Mouse (Mus musculus) retina, postnatal 7 days (tissue): ENCODE results near the gene Dusp7.
A peak's percentile ranks its signal among the peaks of the same experiment; 100 is the strongest.

Experiments used
- DNase-seq: peaks from one replicate; pipeline ENCODE4 v3.0.0-alpha.2; 2012; ENCODE audit warnings: low read depth, low spot score

The Dusp7 gene

GRCm38 (mm10) chr9:106368112-106368717 lies at the start of gene Dusp7:
Gene Dusp7 (plus strand): TSS chr9:106368632.
- DNase-seq: peak; percentile 81

- DNase-seq: no peak
Observed at GRCm38 (mm10) chr9:106319095-106319494, 49.3 kb upstream of the Dusp7 start.

- no peak for DNase-seq
Observed at GRCm38 (mm10) chr9:106322497-106322896, 45.9 kb upstream of the Dusp7 start.

DNA sequence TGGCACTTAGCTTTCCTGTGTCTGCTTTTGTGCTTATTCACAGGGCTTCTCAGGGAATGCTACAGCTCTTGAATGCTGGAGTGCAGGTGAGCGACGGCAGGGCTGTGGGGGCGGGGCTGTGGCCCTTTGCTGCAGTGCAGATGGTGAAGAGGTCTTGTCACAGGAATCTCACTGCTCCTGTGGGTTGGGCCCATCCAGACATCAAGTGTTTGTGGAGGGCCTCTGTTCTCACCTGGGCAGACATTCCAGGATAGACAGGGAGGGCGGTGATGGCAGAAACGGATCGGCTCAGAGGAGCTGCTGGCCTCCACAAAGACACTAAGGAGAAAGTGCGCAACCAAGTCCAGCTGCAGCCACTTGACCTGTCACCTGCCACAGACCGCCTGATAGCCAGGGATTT lies 42.2 kb upstream of the Dusp7 start:
- DNase-seq: no peak

DNA sequence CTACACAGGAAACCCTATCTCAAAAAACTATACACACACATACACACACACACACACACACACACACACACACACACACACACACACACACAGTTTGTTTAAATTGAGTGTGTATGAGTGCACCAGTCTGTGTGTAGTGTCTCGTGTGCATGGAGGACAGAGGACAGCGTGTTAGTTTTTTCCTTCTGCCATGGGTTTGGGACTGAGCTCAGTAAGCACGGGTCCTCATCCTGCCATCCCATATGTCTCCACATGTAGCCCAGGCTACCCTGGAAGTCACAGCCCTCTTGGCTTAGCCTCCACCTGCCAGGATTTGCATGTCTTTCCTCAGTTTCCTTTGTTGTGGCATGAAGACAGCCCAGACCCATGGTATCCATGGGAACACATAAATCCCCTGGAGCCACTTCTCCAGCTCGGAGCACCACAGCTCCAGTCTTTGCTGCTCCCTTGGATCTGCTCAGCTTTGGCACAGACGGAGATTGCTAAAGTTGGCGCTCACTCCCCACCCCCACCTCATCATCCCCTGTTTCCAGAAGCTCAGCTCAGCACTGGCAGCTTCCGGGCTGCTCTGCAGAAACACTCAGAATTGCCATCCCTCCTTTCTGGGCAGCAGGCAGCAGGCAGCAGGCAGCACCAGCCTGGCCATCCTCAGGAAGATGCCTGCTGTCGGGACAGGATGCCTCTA lies 41.2 kb upstream of the Dusp7 start:
- no peak for DNase-seq

- DNase-seq: no peak
Observed at GRCm38 (mm10) chr9:106328068-106328610, 40.3 kb upstream of the Dusp7 start.

GRCm38 (mm10) chr9:106328772-106329511 lies 39.5 kb upstream of the Dusp7 start:
- no peak for DNase-seq

GRCm38 (mm10) chr9:106332746-106333145 lies 35.7 kb upstream of the Dusp7 start:
- DNase-seq: no peak

DNA sequence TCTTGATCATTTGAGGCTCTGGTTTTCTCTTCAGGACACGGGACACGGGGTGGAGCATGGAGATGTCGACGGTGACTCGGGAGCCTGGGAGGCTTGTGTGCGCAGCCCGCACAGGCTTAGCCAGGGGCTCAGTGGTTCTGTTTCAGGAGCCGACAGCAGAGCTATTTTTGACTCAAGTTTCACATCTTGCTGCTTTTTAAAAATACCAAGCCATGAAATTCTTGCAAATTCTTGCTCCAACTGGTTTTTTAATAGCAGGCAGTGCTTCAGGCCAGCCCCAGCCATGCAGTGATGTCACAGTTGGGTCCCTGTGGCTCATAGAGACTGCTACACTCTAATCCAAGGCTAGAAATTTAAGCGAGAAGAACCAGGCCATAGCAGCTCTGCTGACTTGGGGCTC lies 30.8 kb upstream of the Dusp7 start:
- DNase-seq: no peak

- DNase-seq: no peak
Observed at GRCm38 (mm10) chr9:106338462-106339172, 29.8 kb upstream of the Dusp7 start.

DNA sequence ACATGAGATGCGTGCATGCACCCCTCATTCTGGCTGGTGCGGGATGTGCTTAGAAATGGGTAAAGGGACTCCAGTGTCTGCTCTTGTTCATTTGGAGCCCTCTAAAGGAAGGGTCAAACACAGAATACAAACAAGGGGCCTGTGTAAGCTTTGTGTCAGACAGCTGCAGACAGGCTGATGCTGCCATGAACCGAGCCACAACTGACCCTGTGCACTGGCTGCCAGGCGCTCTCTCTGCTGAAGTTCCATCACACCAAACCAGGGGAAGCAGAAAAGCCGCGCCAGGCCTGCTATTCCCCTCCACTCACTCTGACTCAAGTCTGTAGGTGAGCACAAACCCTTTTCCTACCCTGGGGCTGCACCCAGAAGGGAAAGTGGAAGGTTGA lies 29.3 kb upstream of the Dusp7 start:
- DNase-seq: no peak

DNA sequence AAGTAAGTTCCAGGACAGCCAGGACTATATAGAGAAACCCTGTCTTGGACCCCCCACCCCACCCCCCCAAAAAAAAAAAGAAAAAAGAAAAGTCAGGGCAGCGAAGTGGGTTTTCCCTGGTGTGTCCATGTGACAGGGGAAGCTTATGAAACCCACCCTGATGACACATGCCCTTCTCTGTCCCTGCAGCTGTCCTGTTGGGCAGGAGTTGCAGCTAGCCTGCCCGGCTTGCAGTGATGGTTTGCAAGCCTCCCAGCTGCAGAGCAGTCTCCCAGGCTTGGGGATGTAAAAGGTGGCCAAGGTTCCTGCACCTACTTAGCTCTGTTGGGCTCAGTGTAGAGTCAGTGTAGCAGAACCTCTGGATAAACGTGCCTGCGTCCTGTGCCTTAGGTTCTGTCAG lies 28.7 kb upstream of the Dusp7 start:
- DNase-seq: no peak

GRCm38 (mm10) chr9:106340501-106341312 lies 27.7 kb upstream of the Dusp7 start:
- no peak for DNase-seq

DNA sequence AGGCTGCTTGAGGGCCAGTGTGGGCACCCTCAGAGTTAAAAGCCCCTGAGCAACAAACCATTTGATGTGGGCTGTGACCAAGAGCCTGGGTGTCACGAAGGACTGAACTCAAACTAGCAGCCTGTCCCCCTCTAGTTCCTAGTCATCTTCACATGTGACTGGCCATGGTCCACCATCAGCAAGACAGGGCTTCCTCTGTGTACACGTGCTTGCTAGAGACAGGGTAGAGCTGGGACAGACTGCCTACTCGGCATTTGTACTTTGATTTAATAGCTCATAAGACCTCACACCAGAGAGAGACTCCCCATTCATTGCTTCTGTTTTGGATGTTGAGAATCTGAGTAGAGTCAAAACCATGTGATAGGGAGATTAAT lies 27.1 kb upstream of the Dusp7 start:
- DNase-seq: no peak

DNA sequence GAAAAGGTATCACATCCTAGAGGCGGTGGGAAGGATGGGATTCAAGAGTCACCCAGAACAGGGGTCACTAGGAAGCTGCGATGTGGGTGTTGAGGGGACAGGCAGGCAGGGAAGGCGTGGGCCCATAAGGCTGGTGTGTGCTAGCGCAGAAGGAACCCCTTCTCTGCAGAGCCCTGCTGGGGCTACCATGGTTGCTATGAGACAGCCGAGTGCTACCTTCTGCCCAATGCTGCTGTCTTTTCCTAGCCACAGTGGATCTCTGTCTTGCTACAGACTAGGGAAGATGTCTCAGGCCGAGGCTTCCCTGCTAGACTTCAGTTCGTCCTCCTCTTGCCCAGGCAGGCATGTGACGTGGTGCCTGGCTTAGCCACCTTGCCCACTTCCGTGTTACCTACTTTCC lies 25.9 kb upstream of the Dusp7 start:
- DNase-seq: no peak

DNA sequence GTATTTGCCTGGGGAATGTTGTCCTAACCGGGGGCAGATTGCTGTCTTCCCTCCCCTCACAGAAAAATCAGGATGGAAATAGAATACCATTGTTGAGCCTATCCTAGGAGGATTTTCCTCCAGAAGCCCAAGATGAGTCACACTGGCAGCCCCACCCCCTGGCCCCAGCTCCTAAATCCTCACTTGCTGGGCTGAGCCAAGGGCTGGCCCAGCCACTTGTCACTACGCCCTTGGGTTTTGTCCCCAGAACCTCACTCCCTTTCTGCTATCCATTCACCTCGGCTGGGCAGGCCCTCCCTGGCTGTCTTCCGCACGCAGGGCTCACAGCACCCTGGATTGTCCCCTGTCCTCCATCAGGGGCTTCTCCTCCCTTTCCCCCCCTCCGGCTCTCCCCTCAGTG lies 23.3 kb upstream of the Dusp7 start:
- DNase-seq: peak; percentile 52

DNA sequence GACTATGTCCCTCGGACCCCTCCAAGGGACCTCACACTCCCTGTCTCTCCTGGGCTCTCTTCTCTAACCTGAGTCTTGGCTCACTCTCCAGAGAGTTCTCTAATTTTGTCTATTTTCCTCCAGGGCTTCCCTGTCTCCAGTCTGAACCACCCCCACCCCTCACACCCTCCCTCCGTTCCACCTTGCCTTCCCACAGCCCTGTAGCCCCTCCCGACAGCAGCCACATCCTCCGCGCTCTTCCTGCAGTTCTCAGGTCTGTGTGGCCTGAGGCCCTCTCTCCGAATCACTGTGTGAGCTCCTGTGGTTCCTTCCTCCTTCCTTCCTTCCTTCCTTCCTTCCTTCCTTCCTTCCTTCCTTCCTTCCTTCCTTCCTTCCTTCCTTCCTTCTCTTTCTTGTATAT lies 22.8 kb upstream of the Dusp7 start:
- no peak for DNase-seq

DNA sequence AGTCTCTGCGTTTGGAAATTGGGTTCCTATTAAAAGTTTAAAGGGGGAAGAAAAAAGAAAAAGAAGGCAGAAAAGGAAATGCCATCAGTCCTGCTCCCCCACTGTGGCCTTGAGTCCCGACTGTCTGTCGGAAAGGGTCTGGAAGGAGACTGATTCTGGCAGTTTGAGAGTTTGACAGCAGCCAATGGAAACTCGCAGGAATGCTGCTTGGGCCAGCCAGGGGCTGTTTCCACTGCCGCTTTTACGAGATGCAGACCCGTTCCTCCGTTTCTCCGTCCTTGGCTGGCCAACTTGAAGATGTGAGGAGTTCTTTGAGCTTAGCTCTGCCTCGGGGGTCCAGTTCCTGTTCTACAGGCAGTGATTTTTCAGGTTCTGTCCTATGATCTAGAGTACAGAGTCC lies 20.2 kb upstream of the Dusp7 start:
- no peak for DNase-seq

DNA sequence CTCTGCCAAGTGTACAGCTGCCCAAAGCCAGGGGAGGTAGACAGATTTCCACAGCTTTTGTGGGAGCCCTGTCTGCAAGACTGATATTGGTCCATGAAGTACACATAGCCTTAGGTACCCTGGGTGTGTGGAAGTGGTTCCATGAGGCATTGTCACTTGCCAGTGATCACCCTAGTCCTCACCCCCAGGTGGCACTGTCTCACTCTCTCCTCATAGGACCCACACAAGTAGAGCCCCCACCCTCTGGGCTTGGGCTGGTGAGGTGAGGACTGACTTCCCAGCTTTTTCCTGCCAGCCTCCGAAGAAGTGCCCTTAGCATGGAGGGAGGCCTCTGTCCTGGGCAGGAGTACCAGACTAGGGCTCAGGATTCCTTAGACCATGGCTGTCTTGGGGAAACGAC lies 19.4 kb upstream of the Dusp7 start:
- DNase-seq: peak; percentile 43

DNA sequence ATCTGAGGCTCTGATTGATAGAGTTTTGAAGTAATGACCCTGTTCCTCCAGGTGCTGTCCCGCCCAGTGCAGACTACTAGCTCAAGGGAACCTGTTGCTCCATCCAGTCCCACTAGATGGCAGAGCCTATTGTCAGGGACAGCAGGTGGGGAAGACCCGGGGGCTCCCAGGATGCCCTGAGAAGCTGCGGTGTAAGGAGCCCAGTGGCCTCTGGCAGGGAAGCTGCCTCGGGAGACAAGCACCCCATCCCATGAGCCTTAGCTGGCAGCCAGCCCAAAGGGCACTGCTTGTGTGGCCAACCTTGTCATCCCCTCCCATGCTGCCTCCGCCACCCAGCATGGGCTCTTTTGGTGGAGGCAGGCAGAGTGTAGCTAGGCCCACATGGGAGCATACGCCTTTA lies 17.3 kb upstream of the Dusp7 start:
- DNase-seq: peak; percentile 43

- DNase-seq: no peak
Observed at GRCm38 (mm10) chr9:106353779-106354178, 14.7 kb upstream of the Dusp7 start.
